Mouse (Mus musculus): ENCODE measurements at regions not wholly inside any gene's neighbourhood (a gene's known extent, or its start where the extent isn't known, plus 50 kb on each side); places are given as distances from the start of the nearest gene placed in this dataset.

- DNase-seq (ENCODE audit: low spot score) = peak; percentile 40
- H3K27me3 ChIP-seq (ENCODE audit: insufficient read depth, low read length) = no peaks in the 10 kb centered on the region
- no peak overlapping the region for H3K9ac ChIP-seq (replicated peaks; ENCODE audit: low read length)
- no peak overlapping the region for H3K4me3 ChIP-seq (ENCODE audit: low read length)
- TF ChIP-seq CTCF (IDR thresholded peaks at IDR 0.05; ENCODE audit: low read depth) = no peak
- no peaks in the 10 kb centered on the region for H3K9me3 ChIP-seq (ENCODE audit: low read length)
- H3K4me1 ChIP-seq (ENCODE audit: insufficient read depth, low read length) = no peaks in the 10 kb centered on the region
- no peak overlapping the region for H3K4me2 ChIP-seq (ENCODE audit: low read depth, low read length)
- H3K36me3 ChIP-seq (ENCODE audit: insufficient read depth, low read length) = no peaks in the 10 kb centered on the region
- WGBS = 58% methylated on average over 1 of the region's 1 CpGs
- ATAC-seq = no peak
- H3K27ac ChIP-seq = no peak overlapping the region
Observed at GRCm38 (mm10) chr8:76038526-76038925, 590.0 kb downstream of the Iqcm start.

GRCm38 (mm10) chr8:76052003-76052402, 603.5 kb downstream of the Iqcm start:
- ATAC-seq = peak; percentile 91
- 47% methylated on average over 4 of the region's 4 CpGs for WGBS
- Histone ChIP-seq H3K36me3 (ENCODE audit: insufficient read depth, low read length) (no peaks in the 10 kb centered on the region), H3K27me3 (ENCODE audit: insufficient read depth, low read length) (no peaks in the 10 kb centered on the region), H3K4me3 (ENCODE audit: low read length) (no peak overlapping the region), H3K4me2 (ENCODE audit: low read depth, low read length) (no peak overlapping the region), H3K4me1 (ENCODE audit: insufficient read depth, low read length) (0 out of 2 replicates have a peak, but pooled peaks cover 3% of the 10 kb centered on the region), H3K27ac (no peak overlapping the region), H3K9me3 (ENCODE audit: low read length) (no peaks in the 10 kb centered on the region), H3K9ac (replicated peaks; ENCODE audit: low read length) (no peak overlapping the region)
- TF ChIP-seq CTCF (IDR thresholded peaks at IDR 0.05; ENCODE audit: low read depth) = no peak
- DNase-seq (ENCODE audit: low spot score) = peak; percentile 70

GRCm38 (mm10) chr8:76067721-76068120, 619.2 kb downstream of the Iqcm start:
- TF ChIP-seq CTCF (IDR thresholded peaks at IDR 0.05; ENCODE audit: low read depth) = peak; percentile 61
- peak; percentile 77 for DNase-seq (ENCODE audit: low spot score)
- no peak for ATAC-seq

GRCm38 (mm10) chr8:76072671-76073351, 624.3 kb downstream of the Iqcm start:
- DNase-seq (ENCODE audit: low spot score) = peak; percentile 14
- Histone ChIP-seq H3K9ac (replicated peaks; ENCODE audit: low read length) (no peak overlapping the region), H3K27ac (no peak overlapping the region), H3K4me3 (ENCODE audit: low read length) (no peak overlapping the region), H3K36me3 (ENCODE audit: insufficient read depth, low read length) (no peaks in the 10 kb centered on the region), H3K4me1 (ENCODE audit: insufficient read depth, low read length) (no peaks in the 10 kb centered on the region), H3K27me3 (ENCODE audit: insufficient read depth, low read length) (no peaks in the 10 kb centered on the region), H3K4me2 (ENCODE audit: low read depth, low read length) (no peak overlapping the region), H3K9me3 (ENCODE audit: low read length) (no peaks in the 10 kb centered on the region)
- 33% methylated on average over 3 of the region's 3 CpGs for WGBS
- TF ChIP-seq CTCF (IDR thresholded peaks at IDR 0.05; ENCODE audit: low read depth) = no peak
- no peak for ATAC-seq

More at GRCm38 (mm10) chr8:76067721-76068120, 619.2 kb downstream of the Iqcm start:
- Histone ChIP-seq H3K36me3 (ENCODE audit: insufficient read depth, low read length) (no peaks in the 10 kb centered on the region), H3K4me2 (ENCODE audit: low read depth, low read length) (no peak overlapping the region), H3K9me3 (ENCODE audit: low read length) (no peaks in the 10 kb centered on the region), H3K4me3 (ENCODE audit: low read length) (no peak overlapping the region), H3K27me3 (ENCODE audit: insufficient read depth, low read length) (no peaks in the 10 kb centered on the region), H3K9ac (replicated peaks; ENCODE audit: low read length) (no peak overlapping the region), H3K27ac (no peak overlapping the region), H3K4me1 (ENCODE audit: insufficient read depth, low read length) (no peaks in the 10 kb centered on the region)
- 15% methylated on average over 2 of the region's 2 CpGs for WGBS

GRCm38 (mm10) chr8:76120587-76121145, 672.2 kb downstream of the Iqcm start:
- TF ChIP-seq CTCF (IDR thresholded peaks at IDR 0.05; ENCODE audit: low read depth) = no peak
- Histone ChIP-seq H3K36me3 (ENCODE audit: insufficient read depth, low read length) (no peaks in the 10 kb centered on the region), H3K27ac (no peak overlapping the region), H3K9me3 (ENCODE audit: low read length) (no peaks in the 10 kb centered on the region), H3K4me1 (ENCODE audit: insufficient read depth, low read length) (no peaks in the 10 kb centered on the region), H3K4me2 (ENCODE audit: low read depth, low read length) (no peak overlapping the region), H3K27me3 (ENCODE audit: insufficient read depth, low read length) (no peaks in the 10 kb centered on the region), H3K9ac (replicated peaks; ENCODE audit: low read length) (no peak overlapping the region), H3K4me3 (ENCODE audit: low read length) (no peak overlapping the region)
- DNase-seq (ENCODE audit: low spot score) (no peak), ATAC-seq (no peak)
- WGBS = 88% methylated on average over 4 of the region's 4 CpGs

GRCm38 (mm10) chr8:76127486-76127885, 679.0 kb downstream of the Iqcm start:
- 70% methylated on average over 2 of the region's 2 CpGs for WGBS
- TF ChIP-seq CTCF (IDR thresholded peaks at IDR 0.05; ENCODE audit: low read depth) = no peak
- DNase-seq (ENCODE audit: low spot score) = no peak
- H3K27ac ChIP-seq = no peak overlapping the region
- ATAC-seq = no peak
- no peak overlapping the region for H3K9ac ChIP-seq (replicated peaks; ENCODE audit: low read length)
- H3K36me3 ChIP-seq (ENCODE audit: insufficient read depth, low read length) = no peaks in the 10 kb centered on the region
- no peak overlapping the region for H3K4me3 ChIP-seq (ENCODE audit: low read length)
- no peaks in the 10 kb centered on the region for H3K27me3 ChIP-seq (ENCODE audit: insufficient read depth, low read length)
- no peaks in the 10 kb centered on the region for H3K4me1 ChIP-seq (ENCODE audit: insufficient read depth, low read length)
- H3K9me3 ChIP-seq (ENCODE audit: low read length) = no peaks in the 10 kb centered on the region
- no peak overlapping the region for H3K4me2 ChIP-seq (ENCODE audit: low read depth, low read length)

GRCm38 (mm10) chr8:76137219-76137618, 688.7 kb downstream of the Iqcm start:
- no peak for ATAC-seq
- no peaks in the 10 kb centered on the region for H3K36me3 ChIP-seq (ENCODE audit: insufficient read depth, low read length)
- no peak overlapping the region for H3K9ac ChIP-seq (replicated peaks; ENCODE audit: low read length)
- H3K27ac ChIP-seq = no peak overlapping the region
- TF ChIP-seq CTCF (IDR thresholded peaks at IDR 0.05; ENCODE audit: low read depth) = no peak
- H3K9me3 ChIP-seq (ENCODE audit: low read length) = no peaks in the 10 kb centered on the region
- H3K27me3 ChIP-seq (ENCODE audit: insufficient read depth, low read length) = no peaks in the 10 kb centered on the region
- no peak overlapping the region for H3K4me2 ChIP-seq (ENCODE audit: low read depth, low read length)
- H3K4me1 ChIP-seq (ENCODE audit: insufficient read depth, low read length) = no peaks in the 10 kb centered on the region
- H3K4me3 ChIP-seq (ENCODE audit: low read length) = no peak overlapping the region
- DNase-seq (ENCODE audit: low spot score) = no peak
- WGBS = 74% methylated on average over 4 of the region's 4 CpGs
